ENCODE assay signal across 8 mouse cellular contexts in the genomic region with DNA sequence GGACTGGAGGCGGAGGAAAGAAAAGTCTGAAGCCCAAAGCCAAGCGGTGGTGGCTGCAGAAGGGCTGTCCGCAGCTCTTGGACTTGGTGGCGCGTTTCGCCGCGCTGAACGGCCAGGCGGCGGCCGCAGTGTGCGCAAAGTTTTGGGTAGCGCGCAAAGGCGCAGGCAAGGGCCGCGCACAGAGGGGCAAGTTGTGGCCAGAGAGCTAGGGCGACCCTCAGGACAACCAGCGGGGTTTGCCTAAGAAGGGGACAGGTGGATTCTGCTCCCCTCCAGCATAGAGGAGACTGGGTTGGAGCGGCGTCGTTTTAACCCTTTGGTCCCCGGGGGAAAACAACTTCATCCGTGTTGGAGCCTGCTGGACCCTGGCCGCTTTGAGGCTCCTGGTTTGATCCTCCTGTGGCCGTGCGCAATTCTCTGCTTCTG. TPM values are rescaled to one million over a fixed set of nuclear protein-coding genes. Genes with fewer than 3 reads are reported as not detected.
DNase-seq lines count a peak whose midpoint lies in the region; ATAC-seq lines count a peak whose summit lies in the region.

No protein-coding gene starts in this region.

- 0 out of 2 replicates have a peak, but pooled peaks cover 4% of the 10 kb centered on the region for H3K4me1 ChIP-seq in lung, embryonic 15.5 days
- no peaks in the 10 kb centered on the region for H3K4me1 ChIP-seq in hindbrain, embryonic 11.5 days (replicated peaks; ENCODE audit: control insufficient read depth, insufficient read depth, low read length)
- H3K4me1 ChIP-seq in liver, embryonic 13.5 days (replicated peaks) = no peaks in the 10 kb centered on the region
- H3K4me1 ChIP-seq in stomach, embryonic 16.5 days (ENCODE audit: control insufficient read depth, insufficient read depth, low read length) = 0 out of 2 replicates have a peak, but pooled peaks cover 2% of the 10 kb centered on the region

- DNase-seq in adrenal gland, adult (ENCODE audit: inconsistent age in 2 of 2, low spot score in 1 of 2) = peak; percentile 20 to 59
- no peak for DNase-seq in adrenal gland, postnatal 4 days (ENCODE audit: low spot score in 2 of 2)
- DNase-seq in lung, postnatal 25 days (ENCODE audit: low spot score) = no peak
- DNase-seq in hindbrain, embryonic 11.5 days (ENCODE audit: low spot score) = peak; percentile 63
- no peak for DNase-seq in liver, embryonic 13.5 days
- no peak for DNase-seq in gastrocnemius, adult 8-10 months (ENCODE audit: low spot score in 2 of 2)

- no peaks in the 10 kb centered on the region for H3K36me3 ChIP-seq in lung, embryonic 15.5 days
- no peaks in the 10 kb centered on the region for H3K36me3 ChIP-seq in hindbrain, embryonic 11.5 days (ENCODE audit: control insufficient read depth, insufficient read depth, low read length)
- no peaks in the 10 kb centered on the region for H3K36me3 ChIP-seq in liver, embryonic 13.5 days
- H3K36me3 ChIP-seq in stomach, embryonic 16.5 days (ENCODE audit: control insufficient read depth, insufficient read depth, low read length) = no peaks in the 10 kb centered on the region

- no peak overlapping the region for H3K9ac ChIP-seq in lung, embryonic 15.5 days
- H3K9ac ChIP-seq in hindbrain, embryonic 11.5 days (ENCODE audit: low read depth, low read length) = no peak overlapping the region
- no peak overlapping the region for H3K9ac ChIP-seq in liver, embryonic 13.5 days
- H3K9ac ChIP-seq in stomach, embryonic 16.5 days (ENCODE audit: low read length) = no peak overlapping the region

- H3K4me3 ChIP-seq in lung, embryonic 15.5 days = peak overlapping the region; percentile 24
- H3K4me3 ChIP-seq in hindbrain, embryonic 11.5 days (ENCODE audit: low read depth, low read length) = peak overlapping the region; percentile 36
- H3K4me3 ChIP-seq in liver, embryonic 13.5 days (replicated peaks) = no peak overlapping the region; the same call in 1 of the 2 replicates
- H3K4me3 ChIP-seq in stomach, embryonic 16.5 days (replicated peaks; ENCODE audit: low read length) = peak overlapping the region; percentile 34

- no peak overlapping the region for H3K27ac ChIP-seq in lung, embryonic 15.5 days
- H3K27ac ChIP-seq in hindbrain, embryonic 11.5 days (ENCODE audit: low read depth, low read length) = no peak overlapping the region
- H3K27ac ChIP-seq in liver, embryonic 13.5 days = no peak overlapping the region
- no peak overlapping the region for H3K27ac ChIP-seq in stomach, embryonic 16.5 days (ENCODE audit: low read length)

- 1% methylated on average over 28 of the region's 28 CpGs for WGBS in lung, embryonic 15.5 days
- WGBS in hindbrain, embryonic 11.5 days = under 1% methylated on average over 28 of the region's 28 CpGs
- WGBS in liver, embryonic 13.5 days (ENCODE audit: insufficient replicate concordance) = 2% methylated on average over 28 of the region's 28 CpGs
- WGBS in stomach, embryonic 16.5 days = under 1% methylated on average over 28 of the region's 28 CpGs

- H3K4me2 ChIP-seq in lung, embryonic 15.5 days = peak overlapping the region; percentile 50
- H3K4me2 ChIP-seq in hindbrain, embryonic 11.5 days (replicated peaks; ENCODE audit: low read depth, low read length) = peak overlapping the region; percentile 73
- peak overlapping the region; percentile 30 for H3K4me2 ChIP-seq in liver, embryonic 13.5 days
- H3K4me2 ChIP-seq in stomach, embryonic 16.5 days (ENCODE audit: low read depth, low read length) = peak overlapping the region; percentile 48

- H3K9me3 ChIP-seq in lung, embryonic 15.5 days = no peaks in the 10 kb centered on the region
- H3K9me3 ChIP-seq in hindbrain, embryonic 11.5 days (ENCODE audit: control insufficient read depth, low read length) = no peaks in the 10 kb centered on the region
- no peaks in the 10 kb centered on the region for H3K9me3 ChIP-seq in liver, embryonic 13.5 days (replicated peaks)
- no peaks in the 10 kb centered on the region for H3K9me3 ChIP-seq in stomach, embryonic 16.5 days (replicated peaks; ENCODE audit: control insufficient read depth, low read length)

- no peak for ATAC-seq in lung, embryonic 15.5 days (ENCODE audit: borderline replicate concordance, extremely low read depth, low FRiP score, low TSS enrichment)
- ATAC-seq in hindbrain, embryonic 11.5 days (ENCODE audit: low FRiP score) = no peak; the same call in 1 of the 2 replicates
- no peak for ATAC-seq in liver, embryonic 13.5 days (ENCODE audit: low read depth)
- no peak for ATAC-seq in stomach, embryonic 16.5 days (ENCODE audit: insufficient read depth, low FRiP score)

- H3K27me3 ChIP-seq in lung, embryonic 15.5 days = peaks cover 62% of the 10 kb centered on the region
- H3K27me3 ChIP-seq in hindbrain, embryonic 11.5 days (ENCODE audit: control insufficient read depth, insufficient read depth, low read length) = peaks cover 29% of the 10 kb centered on the region
- peaks cover 39% of the 10 kb centered on the region for H3K27me3 ChIP-seq in liver, embryonic 13.5 days
- peaks cover 34% of the 10 kb centered on the region for H3K27me3 ChIP-seq in stomach, embryonic 16.5 days (ENCODE audit: control insufficient read depth, insufficient read depth, low read length)

RNA-seq across cellular contexts. Expression of gene Dab1, which starts 0.8 kb away (rescaled TPM):
- total RNA-seq in adrenal gland, postnatal 4 days (2021) = 1 to 10 TPM; 2.1 to 4.3 TPM
- 3.8 and 4.3 TPM in 2 replicates for polyA plus RNA-seq in lung, embryonic 15.5 days (2015; fragmentation: Nextera tagmentation; extraction: Ambion mirVana)
- polyA plus RNA-seq in hindbrain, embryonic 11.5 days (2014; fragmentation: Nextera tagmentation; extraction: Ambion mirVana) = 42.4 and 55.4 TPM in 2 replicates
- 0.30 and 0.58 TPM in 2 replicates for polyA plus RNA-seq in liver, embryonic 13.5 days (2015; fragmentation: Nextera tagmentation; extraction: Ambion mirVana)
- 9.3 and 10.0 TPM in 2 replicates for polyA plus RNA-seq in stomach, embryonic 16.5 days (2015; fragmentation: Nextera tagmentation; extraction: Ambion mirVana)
- total RNA-seq in gastrocnemius, adult 8-10 months (2022) = not detected

Comparison
In these comparisons a context has a peak if more than half of its experiments do, and no peak if none do; other contexts are left out.
1. DNase-seq: peak in adrenal gland, adult (2 of 2) and hindbrain, embryonic 11.5 days (single experiment); none in adrenal gland, postnatal 4 days (0 of 2), lung, postnatal 25 days (single experiment), liver, embryonic 13.5 days (single experiment) and gastrocnemius, adult 8-10 months (0 of 2).
2. Peak in every context shown above with its lines, with median percentiles within 50 percentile points of each other: H3K4me2 ChIP-seq.